Mouse (Mus musculus) adrenal gland, postnatal 10 days (tissue): ENCODE data around the gene Serpina1e. TPM values are rescaled to one million over a fixed set of nuclear protein-coding genes. Genes with fewer than 3 reads are reported as not detected.
"Not testable (repeated sequence)": the region's sequence is repeated elsewhere in the genome, so short reads cannot be mapped to it uniquely, and the experiment has no call there.

Source experiments
- DNase-seq: peaks from one replicate; pipeline ENCODE4 v3.0.0; 2021; ENCODE audit warnings: mixed read lengths
- total RNA-seq, 2 experiments: library from RNA; stranded (reverse); gene quantifications; 2 replicates each; pipeline ENCODE4 v1.2.3; 2021

The Serpina1e gene
- total RNA-seq, 2 experiments from 2014 or later, result 155 to 364 TPM

- no peak for DNase-seq
Observed at GRCm38 (mm10) chr12:103962860-103963259, 4.1 kb upstream of the Serpina1e start.

GRCm38 (mm10) chr12:103962337-103962736 lies 3.6 kb upstream of the Serpina1e start:
- no peak for DNase-seq

- DNase-seq, result no peak
Observed at GRCm38 (mm10) chr12:103961716-103962115, 2.9 kb upstream of the Serpina1e start.

- not testable (repeated sequence) for DNase-seq
Observed at GRCm38 (mm10) chr12:103956555-103956954, 2.2 kb downstream of the Serpina1e start.

GRCm38 (mm10) chr12:103952972-103953371 lies 5.8 kb downstream of the Serpina1e start:
- not testable (repeated sequence) for DNase-seq

- no peak for DNase-seq
Observed at GRCm38 (mm10) chr12:103946243-103946642, 12.5 kb downstream of the Serpina1e start.

- DNase-seq, result not testable (repeated sequence)
Observed at GRCm38 (mm10) chr12:103909181-103909580, 49.6 kb downstream of the Serpina1e start.

- DNase-seq, result peak; percentile 25
Observed at GRCm38 (mm10) chr12:103907746-103908145, 51.0 kb downstream of the Serpina1e start.

GRCm38 (mm10) chr12:103904837-103905340 lies 53.9 kb downstream of the Serpina1e start, which contains the start of gene Serpina1c:
Serpina1c (minus strand) TSS chr12:103904887.
- not testable (repeated sequence) for DNase-seq

GRCm38 (mm10) chr12:103901929-103902328 lies 56.8 kb downstream of the Serpina1e start:
- DNase-seq, result peak; percentile 37

Other genes with a start within 250 kb of the Serpina1e start
- gene Serpina1d, start 185.4 kb downstream of the Serpina1e start, total RNA-seq, result 100 to 1,000 TPM; 308 to 732 TPM
- gene Serpina1b, start 128.6 kb downstream of the Serpina1e start, total RNA-seq, result 1,000 to 10,000 TPM in 1 of 2 experiments, 100 to 1,000 TPM in 1; 691 to 1,677 TPM
- 100 to 1,000 TPM; 292 to 744 TPM for gene Serpina1a, start 95.4 kb downstream of the Serpina1e start, total RNA-seq
- 100 to 1,000 TPM; 280 to 719 TPM for gene Serpina1c, start 54.1 kb downstream of the Serpina1e start, total RNA-seq
- 10 to 100 TPM; 15.8 to 45.3 TPM for gene Serpina11, start 31.0 kb upstream of the Serpina1e start, total RNA-seq
- under 1 TPM in 1 of 2 experiments, not detected in 1; 0.12 TPM for gene Serpina9, start 54.8 kb upstream of the Serpina1e start, total RNA-seq
- gene Serpina12, start 85.5 kb upstream of the Serpina1e start, total RNA-seq, result under 1 TPM; 0.36 TPM
- under 1 TPM; 0.12 to 0.18 TPM for gene Serpina5, start 142.1 kb upstream of the Serpina1e start, total RNA-seq
- gene Serpina3a, start 153.7 kb upstream of the Serpina1e start, total RNA-seq, result not detected
- under 1 TPM in 1 of 2 experiments, not detected in 1; 0.21 TPM for gene Serpina3b, start 169.0 kb upstream of the Serpina1e start, total RNA-seq
- 1 to 10 TPM; 3.1 to 6.1 TPM for gene Serpina3c, start 194.9 kb upstream of the Serpina1e start, total RNA-seq